Mouse (Mus musculus) left cerebral cortex, adult 18-20 months (tissue): ENCODE results near the gene Shisa8. TPM values are rescaled to one million over a fixed set of nuclear protein-coding genes. Genes with fewer than 3 reads are reported as not detected.

Experiments used
- DNase-seq, 2 experiments: peaks; one replicate each; pipeline ENCODE4 v3.0.0; 2021 to 2022; ENCODE audit warnings: low spot score in 2 of 2, mixed read lengths in 1 of 2
- microRNA-seq, 2 experiments: library from miRNA; unstranded; fragments of <30 nt; microRNA quantifications; one replicate each; pipeline ENCODE4 v1.2.0; 2021
- total RNA-seq, 2 experiments: library from RNA; stranded (reverse); gene quantifications; 2 replicates each; pipeline ENCODE4 v1.2.3; 2021

Shisa8 gene
- total RNA-seq, 2 experiments from 2014 or later, result 2.6 to 3.0 TPM

GRCm38 (mm10) chr15:82156298-82156697, 56.3 kb downstream of the Shisa8 start:
- DNase-seq, result no peak

Small RNA genes lying within 50 kb of the gene (microRNA-seq; reads per million reads assigned to microRNA genes)
- gene Mir33, result 27.3 to 27.9 reads per million in 2 experiments

Other genes with a start within 250 kb of the Shisa8 start
- not detected for gene 1700029P11Rik, start 232.3 kb downstream of the Shisa8 start, total RNA-seq
- 10 to 100 TPM; 19.9 to 22.2 TPM for gene Xrcc6, start 225.0 kb downstream of the Shisa8 start, total RNA-seq
- 10 to 100 TPM; 83.4 to 85.2 TPM for gene Desi1, start 179.0 kb downstream of the Shisa8 start, total RNA-seq
- gene Snu13, start 165.2 kb downstream of the Shisa8 start, total RNA-seq, result 100 to 1,000 TPM; 117 to 125 TPM
- gene 4930407I10Rik, start 153.7 kb downstream of the Shisa8 start, total RNA-seq, result not detected
- 1 to 10 TPM; 3.7 to 4.0 TPM for gene Mei1, start 142.8 kb downstream of the Shisa8 start, total RNA-seq
- gene Ccdc134, start 84.9 kb downstream of the Shisa8 start, total RNA-seq, result 10 to 100 TPM; 11.1 to 12.6 TPM
- 100 to 1,000 TPM; 213 to 223 TPM for gene Srebf2, start 65.6 kb downstream of the Shisa8 start, total RNA-seq
- under 1 TPM; 0.26 to 0.49 TPM for gene Tnfrsf13c, start 11.6 kb upstream of the Shisa8 start, total RNA-seq
- 1 to 10 TPM; 4.0 to 4.4 TPM for gene Cenpm, start 31.9 kb upstream of the Shisa8 start, total RNA-seq
- 100 to 1,000 TPM in 1 of 2 experiments, 10 to 100 TPM in 1; 93.7 to 101 TPM for gene 1500009C09Rik, start 39.6 kb upstream of the Shisa8 start, total RNA-seq
- gene Sept3, start 62.1 kb upstream of the Shisa8 start, total RNA-seq, result 100 to 1,000 TPM; 494 to 520 TPM
- not detected for gene Wbp2nl, start 86.1 kb upstream of the Shisa8 start, total RNA-seq
- 10 to 100 TPM; 29.1 to 30.2 TPM for gene Naga, start 126.1 kb upstream of the Shisa8 start, total RNA-seq
- gene Pheta2, start 126.1 kb upstream of the Shisa8 start, total RNA-seq, result under 1 TPM; 0.23 to 0.35 TPM
- gene Smdt1, start 126.1 kb upstream of the Shisa8 start, total RNA-seq, result 100 to 1,000 TPM; 140 to 146 TPM
- 100 to 1,000 TPM; 195 to 198 TPM for gene Ndufa6, start 141.5 kb upstream of the Shisa8 start, total RNA-seq
- 10 to 100 TPM; 36.4 to 40.9 TPM for gene Cyp2d22, start 167.4 kb upstream of the Shisa8 start, total RNA-seq
- under 1 TPM in 1 of 2 experiments, not detected in 1; 0.35 TPM for gene Cyp2d11, start 181.2 kb upstream of the Shisa8 start, total RNA-seq
- under 1 TPM in 1 of 2 experiments, not detected in 1; 0.46 TPM for gene Cyp2d10, start 194.4 kb upstream of the Shisa8 start, total RNA-seq
- not detected for gene Cyp2d9, start 220.6 kb upstream of the Shisa8 start, total RNA-seq